Mouse (Mus musculus): ENCODE measurements at regions not wholly inside any gene's neighbourhood (a gene's known extent, or its start where the extent isn't known, plus 50 kb on each side); places are given as distances from the start of the nearest gene placed in this dataset.

DNA sequence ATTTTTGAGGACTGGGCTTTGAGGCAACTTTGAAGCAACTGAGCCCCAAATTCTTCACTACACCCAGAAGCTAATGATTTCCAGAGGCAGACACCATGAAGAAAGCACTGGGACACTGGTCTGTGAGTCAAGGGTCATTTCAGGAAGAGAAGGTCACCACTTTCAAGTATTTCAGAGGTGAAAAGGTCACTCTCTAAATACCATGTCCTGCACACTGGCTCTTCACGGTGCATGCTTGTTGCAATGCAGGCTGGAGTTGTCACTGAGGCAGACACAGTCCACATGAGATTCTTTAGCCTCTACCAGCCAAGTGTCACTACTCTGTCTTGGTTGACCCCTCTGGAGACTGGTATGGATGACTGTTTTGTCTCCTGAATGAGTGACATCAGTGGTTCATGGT lies 320.7 kb upstream of the Npvf start:
- TF ChIP-seq POLR2A (IDR thresholded peaks at IDR 0.05; ENCODE audit: low read depth, low read length) (no peak), CTCF (conservative IDR thresholded peaks at IDR 0.05; ENCODE audit: insufficient read depth, insufficient read length, low read depth, low read length) (no peak)

Data from kidney, adult 2 months (tissue).